Mouse (Mus musculus) heart, postnatal 0 days (tissue): ENCODE data around the gene Rasgef1b.

Experiments used
- CTCF ChIP-seq: IDR thresholded peaks from 2 replicates; pipeline ENCODE4 v1.5.1; 2016; ENCODE audit warnings: antibody characterized with exemption, control low read depth, low read depth
- EP300 ChIP-seq: IDR thresholded peaks from 2 replicates; pipeline ENCODE4 v1.6.1; 2016; ENCODE audit warnings: antibody characterized with exemption, low read depth

GRCm38 (mm10) chr5:99279016-99279757 lies 449.7 kb downstream of the Rasgef1b start:
- no peak for TF ChIP-seq CTCF
- TF ChIP-seq EP300: no peak
